Mouse (Mus musculus) mouse embryonic stem cell (cell line): ENCODE results near the gene Zscan12.

ENCODE experiments used
- in situ Hi-C, 2 experiments: fragments of 300-500 bp; cut with MboI; formaldehyde crosslinking; loops; 1 replicate in 1 of 2; 3 replicates in 1 of 2; pipeline ENCODE4 v1.14.3; 2019 to 2020; ENCODE audit warnings: low sequenced_read_pairs in 2 of 2, low pct_unique_long_range_greater_than_20kb in 1 of 2, mixed read lengths in 1 of 2; ENCODE audit not compliant: unreplicated experiment in 1 of 2

Zscan12 gene

DNA sequence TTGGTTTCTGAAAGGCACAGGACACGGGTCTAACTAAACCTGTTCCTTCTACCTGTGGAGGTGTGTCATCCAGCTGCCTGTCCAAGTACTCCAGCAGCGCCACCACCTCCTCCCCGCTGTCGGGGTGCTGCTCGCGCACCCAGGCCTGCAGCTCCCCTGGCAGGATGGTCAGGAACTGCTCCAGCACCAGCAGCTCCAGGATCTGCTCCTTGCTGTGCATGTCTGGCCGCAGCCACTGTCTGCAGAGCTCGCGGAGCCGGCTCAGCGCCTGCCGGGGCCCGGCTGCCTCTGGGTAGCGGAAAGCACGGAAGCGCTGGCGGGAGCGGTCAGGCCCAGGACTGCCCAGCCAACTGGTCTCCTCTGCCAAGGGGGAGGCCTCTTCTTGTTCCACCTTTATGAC lies 33.4 kb downstream of the Zscan12 start:
- in situ Hi-C loops: loop anchor here (25.0 kb wide), 1 partner anchor 291 kb away; the partner anchor contains the start of genes Olfr1359 (in 2 of the 2) and Olfr1360 (in 2 of the 2)

DNA sequence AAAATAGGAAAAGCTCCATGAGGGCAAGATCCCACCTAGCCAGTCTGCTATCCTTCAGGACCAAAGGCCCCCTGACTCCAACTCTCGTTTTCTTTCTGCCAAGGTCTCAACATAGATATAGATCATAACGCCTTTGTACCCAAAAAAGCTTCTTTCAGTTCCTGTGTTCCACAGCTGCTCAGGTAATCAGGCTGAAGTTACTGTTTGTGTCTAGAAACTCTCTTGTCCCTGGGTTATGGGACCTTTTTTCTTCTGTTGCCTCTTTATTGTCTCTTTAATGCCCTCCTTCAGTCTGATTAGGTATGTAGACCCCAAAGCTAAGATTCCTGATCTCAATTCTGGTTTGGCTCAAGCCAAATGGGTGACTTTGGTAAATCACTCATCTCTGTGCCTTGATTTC lies 34.9 kb downstream of the Zscan12 start:
- in situ Hi-C loops: loop anchor here (25.0 kb wide), 1 partner anchor 290 kb away; the partner anchor contains the start of genes Olfr1359 (in 2 of the 2) and Olfr1360 (in 2 of the 2)

DNA sequence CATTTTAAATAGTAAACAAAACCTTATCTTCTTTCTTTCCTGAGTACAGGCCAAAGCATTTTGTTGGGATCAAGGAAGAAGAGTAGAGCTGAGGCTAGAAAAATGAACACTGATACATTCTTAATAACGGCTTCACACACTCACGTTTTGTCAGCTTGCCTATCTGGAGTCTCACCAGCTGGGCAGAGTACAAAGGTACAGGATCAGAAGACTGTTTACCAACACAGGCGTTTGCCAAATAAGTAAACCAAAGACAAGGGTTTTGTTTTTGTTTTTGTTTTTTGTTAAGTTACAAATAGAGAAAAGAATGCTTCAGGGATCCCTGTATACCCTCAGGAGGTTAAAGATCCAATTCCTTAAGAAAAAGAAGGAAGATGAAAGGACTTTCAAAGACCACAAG lies 38.5 kb downstream of the Zscan12 start:
- in situ Hi-C loops: no loop called here

DNA sequence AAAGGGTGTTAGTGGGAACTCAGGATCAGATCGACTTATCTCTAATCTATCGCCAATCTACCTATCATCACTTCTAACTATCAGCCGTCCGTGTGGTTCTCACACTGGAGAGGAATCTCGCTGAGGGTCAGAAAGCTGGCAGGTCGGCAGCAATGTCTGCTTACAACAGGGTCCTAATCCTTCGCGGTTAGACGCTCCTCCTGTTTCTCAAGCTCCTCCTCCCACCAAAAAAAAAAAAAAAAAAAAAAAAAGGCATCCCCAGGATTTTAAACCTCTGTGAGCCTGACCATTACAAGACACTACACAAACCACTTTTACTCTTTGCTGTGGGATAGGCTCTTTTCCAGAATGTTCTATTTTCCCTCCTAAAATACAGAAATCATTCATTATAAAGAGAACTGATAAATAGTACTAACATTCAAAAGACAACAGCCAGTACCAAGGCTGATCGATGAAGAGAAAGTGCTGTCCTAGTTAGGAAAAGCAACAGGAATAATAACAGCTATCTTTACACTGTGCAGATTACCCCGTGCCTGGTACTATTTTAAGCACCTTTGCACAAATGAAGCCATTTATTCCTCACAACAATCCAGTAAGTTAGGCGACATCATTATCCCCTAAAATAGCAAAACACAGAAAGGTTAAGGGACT lies 39.1 kb downstream of the Zscan12 start:
- in situ Hi-C loops: no loop called here

DNA sequence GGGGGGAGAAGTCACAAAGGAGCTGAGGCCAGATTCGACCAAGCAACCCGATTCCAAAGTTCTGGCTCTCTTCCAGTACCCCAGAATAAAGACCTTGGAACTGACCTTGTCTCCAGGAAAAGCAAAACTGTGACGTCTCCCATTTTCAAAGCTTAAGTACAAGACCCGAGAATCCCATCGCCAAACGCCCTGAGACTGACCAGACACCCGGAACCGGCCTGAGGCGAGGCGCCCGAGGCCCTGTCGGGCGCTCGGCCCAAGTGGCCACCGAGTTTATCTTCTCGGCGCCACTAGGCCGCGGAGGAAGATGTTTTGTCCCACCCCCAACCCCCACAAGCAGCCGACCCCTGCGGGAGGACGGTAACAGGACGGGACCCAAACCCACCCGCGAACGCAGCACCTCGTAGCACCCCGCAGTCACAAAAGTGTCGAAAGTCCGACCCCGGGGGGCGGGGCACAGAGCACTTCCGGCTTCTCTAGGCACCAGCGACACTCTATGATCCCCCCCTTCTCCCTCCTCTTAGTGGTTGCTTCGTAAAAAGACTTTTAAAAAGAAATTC lies 39.7 kb downstream of the Zscan12 start, which contains the start of gene Zkscan3:
TSS of gene Zkscan3 (minus strand) at position 469 of the 560 bp plus-strand sequence.
- in situ Hi-C loops: no loop called here

DNA sequence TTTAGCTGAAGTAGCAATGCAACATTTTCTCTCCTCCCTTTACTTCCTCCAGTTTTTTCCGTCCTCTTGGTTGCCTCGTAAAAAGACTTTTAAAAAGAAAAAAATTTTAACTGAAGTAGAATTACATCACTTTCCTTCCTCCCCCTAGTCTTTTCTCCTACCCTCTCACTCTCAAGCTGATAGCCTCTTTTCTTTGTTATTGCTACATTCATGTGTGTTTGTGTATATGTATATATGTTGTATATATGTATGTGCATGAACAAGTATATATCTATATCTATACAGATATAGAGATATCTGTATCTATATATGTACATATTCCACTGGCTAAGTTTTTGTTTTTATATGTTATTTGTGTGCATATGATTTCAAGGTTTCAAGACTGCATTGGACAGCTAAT lies 40.2 kb downstream of the Zscan12 start:
- in situ Hi-C loops: no loop called here

DNA sequence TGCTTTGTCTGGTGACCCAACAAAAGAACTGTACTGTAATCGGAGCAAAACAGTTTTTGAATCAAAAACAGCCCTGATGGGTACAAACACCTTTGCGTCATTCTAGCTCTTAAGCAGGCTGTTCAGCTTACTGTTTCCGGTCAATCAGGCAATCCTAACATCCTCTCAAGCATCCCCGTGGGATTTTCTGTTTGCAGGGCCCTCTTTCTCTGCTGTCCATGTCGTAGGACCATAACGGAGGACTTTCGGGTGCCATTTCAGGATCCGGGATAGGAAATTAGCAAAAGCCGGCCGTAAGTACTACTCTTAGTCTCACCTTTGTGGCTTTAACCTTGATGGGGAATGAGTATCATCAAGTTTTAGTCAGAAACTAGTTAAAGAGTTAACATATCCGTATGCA lies 44.7 kb downstream of the Zscan12 start:
- in situ Hi-C loops: loop anchor here in 1 of 2 experiments (5.0 kb wide), 1 partner anchor 45 kb away; the partner anchor contains the start of gene Zscan26

DNA sequence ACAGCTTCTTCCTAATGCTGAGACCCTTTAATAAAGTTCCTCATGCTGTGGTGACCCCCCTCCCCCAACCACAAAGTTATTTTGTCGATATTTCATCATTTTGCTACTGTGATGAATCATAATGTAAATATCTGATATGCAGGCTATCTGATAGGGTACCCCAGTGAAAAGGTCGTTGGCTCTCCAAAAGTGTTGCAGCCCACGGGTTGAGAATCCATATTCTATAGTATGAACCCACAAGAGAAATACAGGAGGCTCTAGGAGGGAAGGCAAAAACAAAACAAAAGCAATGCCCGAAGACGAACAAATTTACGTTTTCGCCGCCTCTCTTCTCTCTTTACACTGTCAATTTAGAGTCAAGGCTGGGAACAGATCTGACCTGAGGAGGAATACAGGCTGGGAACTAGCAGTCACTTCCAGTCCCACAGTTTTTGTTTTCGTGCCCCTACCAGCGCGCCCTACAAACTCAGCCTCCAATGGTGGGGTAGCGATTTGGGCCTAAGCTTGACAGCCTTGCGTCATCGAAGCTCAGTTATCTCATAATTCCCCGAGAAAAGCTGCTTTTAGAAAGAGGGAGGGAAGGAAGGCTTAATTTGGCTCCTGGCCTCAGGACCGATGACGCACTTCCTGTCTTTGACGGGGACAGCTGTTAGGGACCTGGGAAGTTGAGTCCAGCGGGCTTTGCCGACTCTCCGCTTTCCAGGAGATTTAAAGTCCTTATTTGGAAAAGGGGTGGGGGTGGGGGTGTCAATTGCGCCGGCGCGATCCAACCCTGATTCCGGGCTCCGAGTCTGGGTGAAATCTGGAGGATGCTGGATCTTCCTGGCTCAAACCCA lies 45.6 kb downstream of the Zscan12 start:
- in situ Hi-C loops: loop anchor here in 1 of 2 experiments (5.0 kb wide), 1 partner anchor 44 kb away; the partner anchor contains the start of gene Zscan26

DNA sequence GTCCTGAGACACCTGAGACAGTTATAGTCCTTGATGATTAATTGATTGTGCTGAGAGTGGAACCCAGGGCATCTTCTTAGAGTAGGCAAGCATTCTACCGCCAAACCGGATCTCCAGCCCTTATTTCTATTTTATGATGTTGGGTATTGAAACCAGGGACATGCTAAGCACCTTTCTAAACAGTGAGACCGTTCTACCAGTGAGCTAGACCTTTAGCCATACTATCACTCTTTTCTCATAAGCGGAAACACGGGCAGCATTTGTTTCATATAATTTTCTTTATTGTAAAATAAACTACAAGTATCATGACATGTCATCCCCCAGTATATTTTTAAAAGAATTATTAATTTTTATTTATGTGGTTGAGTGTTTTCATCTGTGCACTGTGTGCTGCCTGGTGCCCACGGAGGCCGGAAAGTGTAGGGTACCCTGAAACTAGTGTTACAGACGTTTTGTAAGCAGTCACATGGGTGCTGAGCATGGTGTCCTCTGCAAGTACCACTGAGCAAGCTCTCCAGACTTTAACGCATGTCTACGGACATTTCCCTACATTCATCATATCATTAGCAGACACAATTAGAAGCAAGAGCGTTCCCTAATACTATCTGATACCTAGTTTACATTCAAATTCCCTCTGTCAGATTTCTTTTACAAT lies 46.3 kb downstream of the Zscan12 start:
- in situ Hi-C loops: loop anchor here in 1 of 2 experiments (5.0 kb wide), 1 partner anchor 43 kb away; the partner anchor contains the start of gene Zscan26

DNA sequence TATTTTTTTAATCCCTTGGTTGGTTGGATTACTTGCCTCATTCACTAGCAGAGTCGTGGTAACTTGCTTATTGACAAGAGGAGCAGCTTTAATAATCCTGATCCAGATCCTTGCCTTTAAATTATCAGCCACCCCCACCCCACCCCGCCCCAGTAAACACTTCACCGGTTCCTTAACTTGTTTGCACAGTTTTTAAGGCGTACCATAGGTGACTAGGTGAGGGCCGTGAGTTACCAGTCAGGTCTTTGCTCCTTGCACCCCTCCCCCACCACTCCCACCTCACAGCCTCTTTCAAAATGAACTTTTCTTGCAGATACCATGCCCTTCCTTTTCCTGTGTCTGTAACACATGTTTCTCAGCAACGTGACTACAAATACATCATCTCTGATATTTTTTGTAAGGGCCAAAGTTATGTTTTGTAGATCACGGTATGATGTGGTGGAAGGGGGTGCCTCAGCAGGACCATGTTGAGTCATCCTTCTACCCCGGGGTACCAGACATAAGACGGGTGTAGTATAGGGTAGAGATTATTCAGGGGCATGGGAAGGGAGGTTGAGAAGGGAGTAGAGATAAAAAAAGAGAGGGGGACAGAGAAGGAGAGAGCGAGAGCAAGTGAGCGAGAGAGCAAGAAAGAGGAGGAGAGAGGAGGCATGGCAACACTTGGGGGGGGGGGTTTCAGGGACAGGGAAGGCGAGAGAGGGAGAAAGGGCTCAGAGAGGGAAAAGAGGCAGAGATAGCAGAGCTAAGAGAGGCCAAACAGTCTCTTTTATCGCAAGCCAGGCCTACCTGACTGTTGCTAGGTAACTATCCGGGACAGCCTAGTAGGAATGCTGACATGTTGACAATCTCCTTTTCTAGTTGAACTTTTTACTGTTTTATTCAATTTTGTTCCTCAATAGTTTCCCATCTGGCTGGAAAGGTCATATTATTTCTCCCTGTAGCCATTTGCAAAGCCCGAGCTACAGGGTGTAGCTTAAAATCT lies 51.9 kb downstream of the Zscan12 start:
- in situ Hi-C loops: no loop called here

DNA sequence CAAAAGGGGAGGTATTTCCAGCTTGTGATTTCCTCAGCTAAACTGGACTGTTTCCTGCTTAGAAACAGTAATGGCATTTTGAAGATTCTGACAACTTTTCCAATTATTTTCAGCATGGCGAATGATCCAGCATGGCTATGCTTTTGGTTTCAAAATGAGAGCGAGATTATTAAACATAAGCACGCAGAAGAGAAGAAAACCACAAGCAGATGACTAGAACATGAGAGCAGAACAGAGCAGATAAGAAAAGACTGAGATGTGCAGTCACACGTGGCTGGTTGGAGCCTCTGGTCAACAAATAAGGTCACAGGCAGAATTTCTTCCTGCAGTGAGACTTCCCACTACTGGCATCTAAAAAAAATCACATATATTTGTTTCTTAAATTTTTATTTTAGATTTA lies 52.6 kb downstream of the Zscan12 start:
- in situ Hi-C loops: no loop called here

DNA sequence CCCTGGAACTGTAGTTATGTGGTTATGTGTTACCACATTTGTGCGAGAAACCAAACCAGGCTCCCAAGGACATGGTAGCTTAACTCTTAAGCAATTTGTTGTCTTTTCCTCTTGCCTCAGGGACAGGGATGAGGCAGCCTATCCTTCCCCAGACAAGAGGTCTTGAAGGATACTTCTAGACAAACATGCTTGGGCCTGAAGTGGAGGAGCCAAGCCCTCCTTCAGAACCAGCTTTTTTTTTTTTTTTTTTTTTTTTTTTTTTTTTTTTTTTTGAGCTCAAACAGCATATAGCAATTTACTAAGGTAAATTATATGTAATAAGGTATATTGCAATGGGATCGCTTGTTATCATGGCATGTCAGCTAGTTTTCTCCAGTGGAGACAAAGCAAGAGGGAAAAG lies 53.1 kb downstream of the Zscan12 start:
- in situ Hi-C loops: no loop called here

DNA sequence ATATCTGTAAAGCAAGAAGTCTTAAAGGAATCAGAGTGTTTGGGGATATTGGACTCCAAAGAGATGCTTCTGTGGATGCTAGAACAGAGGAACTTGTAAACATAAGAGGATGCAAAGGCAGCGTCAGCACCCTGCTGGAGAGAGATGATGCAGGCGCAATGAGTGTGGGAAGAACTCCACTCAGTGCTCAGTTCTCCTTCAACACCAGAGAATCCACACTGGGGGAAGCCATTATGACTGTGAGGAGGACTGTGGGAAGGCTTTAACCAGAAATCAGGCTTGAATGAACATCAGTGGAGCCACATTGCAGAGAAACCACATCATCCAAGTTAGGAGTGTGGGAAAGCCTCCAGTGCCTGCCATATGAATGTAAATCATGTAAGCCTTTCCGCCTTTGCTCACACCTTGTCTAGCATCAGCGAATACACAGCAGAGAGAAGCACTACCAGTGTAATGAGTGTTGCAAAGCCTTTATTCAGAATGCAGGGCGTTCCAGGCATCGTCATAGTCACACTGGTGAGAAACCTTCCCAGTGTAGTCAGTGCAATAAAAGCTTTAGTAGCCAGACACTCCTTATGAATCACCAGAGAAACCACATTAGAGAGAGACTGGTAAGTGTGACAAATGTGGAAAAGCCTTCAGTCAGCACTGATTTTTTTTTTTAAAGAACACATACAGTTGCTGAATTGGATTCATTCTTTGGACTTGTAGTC lies 54.8 kb downstream of the Zscan12 start:
- in situ Hi-C loops: no loop called here

DNA sequence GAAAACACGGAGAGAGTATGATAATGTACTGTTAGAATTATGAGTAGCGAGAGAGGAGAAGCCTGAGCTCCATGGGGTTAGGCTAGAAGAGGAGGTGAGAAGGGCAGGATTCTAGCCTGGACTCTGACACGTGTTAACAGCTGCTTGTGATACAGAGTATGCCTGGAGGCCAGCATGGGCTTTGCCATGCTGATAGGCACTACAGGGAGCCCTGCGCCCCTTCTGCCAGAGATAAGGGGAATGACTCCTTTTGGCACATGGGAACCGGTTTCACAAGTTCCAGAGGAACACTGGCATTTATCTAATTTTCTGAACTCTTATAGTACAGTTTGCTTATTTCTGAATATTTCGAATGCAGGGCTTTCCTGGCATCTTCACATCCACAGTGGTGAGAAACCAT lies 56.2 kb downstream of the Zscan12 start:
- in situ Hi-C loops: no loop called here
